Mouse (Mus musculus) right cerebral cortex, postnatal 36 days (tissue): ENCODE data around the gene Gm3854.

Source experiments
- DNase-seq, 2 experiments: peaks; one replicate each; pipeline ENCODE4 v3.0.0; 2022; ENCODE audit warnings: low spot score in 2 of 2, mixed read lengths in 1 of 2

Gm3854 gene

GRCm38 (mm10) chr7:6386995-6387394 lies 43.4 kb downstream of the Gm3854 start:
- peak in 1 of 2 experiments; percentile 20 for DNase-seq

GRCm38 (mm10) chr7:6388971-6389370 lies 45.4 kb downstream of the Gm3854 start:
- DNase-seq = no peak

- no peak for DNase-seq
These were observed 45.9 kb downstream of the Gm3854 start for GRCm38 (mm10) chr7:6389449-6389848.

GRCm38 (mm10) chr7:6397996-6398975 lies 54.7 kb downstream of the Gm3854 start, which contains the start of gene Smim17:
TSS of gene Smim17 (plus strand) at chr7:6398715.
- DNase-seq = peak; percentile 55 to 79
